Mouse (Mus musculus) thymus, adult 2 months (tissue): ENCODE results near the gene Prr7.

Experiments
- CTCF ChIP-seq: fragments of 200-500 bp; IDR thresholded peaks from 2 replicates; pipeline ENCODE4 v1.5.1; 2012; ENCODE audit warnings: mild to moderate bottlenecking, control low read depth, low read length, moderate library complexity, borderline replicate concordance; ENCODE audit not compliant: control insufficient read depth, poor library complexity, insufficient read depth; ENCODE audit errors: extremely low read depth
- POLR2A ChIP-seq: fragments of 200-500 bp; IDR thresholded peaks from 2 replicates; pipeline ENCODE4 v1.6.1; 2012; ENCODE audit warnings: mild to moderate bottlenecking, low read length, control low read depth, moderate library complexity; ENCODE audit not compliant: control insufficient read depth, poor library complexity, insufficient read depth; ENCODE audit errors: extremely low read depth

DNA sequence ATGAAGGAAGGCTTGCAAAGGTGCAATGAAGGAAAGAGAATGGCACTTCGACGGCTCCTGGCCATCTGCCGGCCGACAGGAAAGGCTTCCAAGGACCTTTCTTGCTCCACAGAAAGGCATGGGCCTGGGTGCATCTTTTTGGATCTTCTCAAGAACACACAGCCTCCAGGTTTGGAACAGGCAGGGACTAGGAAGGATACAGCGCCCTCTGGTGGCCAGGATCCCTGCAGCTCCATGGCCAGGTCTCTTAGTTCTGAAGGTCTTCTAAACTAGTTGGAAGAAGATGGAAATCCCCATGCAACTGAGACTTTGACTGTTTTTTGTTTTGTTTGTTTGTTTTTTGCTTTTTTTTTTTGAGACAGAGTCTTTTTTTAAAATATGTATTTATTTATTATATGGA is 52.9 kb downstream of the Prr7 start:
- TF ChIP-seq CTCF, result peak; percentile 83; the same call in 1 of the 2 replicates
- no peak for TF ChIP-seq POLR2A
